Mouse (Mus musculus): Measurements from ENCODE around the gene Kidins220.

Kidins220 gene

DNA sequence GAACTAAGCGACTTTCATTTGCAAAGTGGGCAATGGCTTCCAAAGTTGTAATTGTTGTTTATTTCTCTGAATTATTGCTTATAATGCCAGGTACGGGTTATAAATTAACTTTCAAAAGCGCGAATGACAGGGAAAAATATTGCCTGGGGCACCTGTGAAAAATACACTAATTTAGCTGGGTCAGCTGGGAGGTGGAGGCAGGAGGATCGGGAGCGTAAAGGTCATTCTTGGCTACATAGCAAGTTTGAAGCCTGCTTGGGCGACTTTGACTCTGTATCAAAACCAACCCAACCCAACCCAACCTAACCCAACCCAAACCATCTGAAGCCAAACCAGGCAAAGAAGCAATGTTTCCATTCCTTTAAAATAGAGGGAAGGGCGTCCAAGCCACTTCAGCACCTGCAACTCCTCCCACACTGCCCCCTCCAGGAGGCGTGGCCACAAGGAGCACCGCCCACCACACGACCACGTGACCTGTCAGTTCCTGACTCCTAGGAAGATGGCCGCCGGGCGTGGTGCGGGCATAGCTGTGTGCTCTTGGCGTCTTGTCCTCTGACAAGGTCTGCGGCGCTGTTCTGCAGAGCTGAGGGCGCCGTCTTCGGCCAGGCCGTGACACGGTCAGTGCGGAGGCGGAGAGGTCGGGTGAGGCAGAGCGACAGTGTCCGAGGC lies at the start of gene Kidins220:
Kidins220 (plus strand) TSS at position 480 of the 669 bp plus-strand sequence.
- in situ Hi-C loops (cut with MboI, MseI): loop anchor here (5.0 kb wide), 1 partner anchor 1498 kb away; no protein-coding TSS in a partner anchor

DNA sequence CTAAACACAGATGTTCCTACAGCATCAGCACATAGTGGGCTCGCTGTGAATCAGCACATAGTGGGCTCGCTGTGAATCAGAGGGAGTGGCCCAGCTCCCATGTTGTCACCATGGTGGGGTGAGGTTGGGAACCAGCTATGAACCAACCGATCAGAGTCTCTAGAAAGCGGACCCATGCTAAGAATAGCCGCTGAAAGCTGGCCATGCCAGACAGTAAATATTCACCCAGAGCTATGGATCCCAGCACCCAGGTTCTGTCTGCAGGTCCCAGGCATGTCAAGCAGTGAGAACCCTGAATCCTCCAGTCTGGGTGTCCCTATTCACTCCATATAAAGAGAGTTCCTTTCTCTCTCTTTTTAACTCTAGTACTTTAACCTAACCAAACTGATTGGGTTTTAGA lies 49.4 kb upstream of the Kidins220 start:
- in situ Hi-C loops (cut with MboI, MseI): no loop called here

- in situ Hi-C loops (cut with MboI, MseI): no loop called here
Observed at GRCm38 (mm10) chr12:24925684-24926083, 49.0 kb upstream of the Kidins220 start.

DNA sequence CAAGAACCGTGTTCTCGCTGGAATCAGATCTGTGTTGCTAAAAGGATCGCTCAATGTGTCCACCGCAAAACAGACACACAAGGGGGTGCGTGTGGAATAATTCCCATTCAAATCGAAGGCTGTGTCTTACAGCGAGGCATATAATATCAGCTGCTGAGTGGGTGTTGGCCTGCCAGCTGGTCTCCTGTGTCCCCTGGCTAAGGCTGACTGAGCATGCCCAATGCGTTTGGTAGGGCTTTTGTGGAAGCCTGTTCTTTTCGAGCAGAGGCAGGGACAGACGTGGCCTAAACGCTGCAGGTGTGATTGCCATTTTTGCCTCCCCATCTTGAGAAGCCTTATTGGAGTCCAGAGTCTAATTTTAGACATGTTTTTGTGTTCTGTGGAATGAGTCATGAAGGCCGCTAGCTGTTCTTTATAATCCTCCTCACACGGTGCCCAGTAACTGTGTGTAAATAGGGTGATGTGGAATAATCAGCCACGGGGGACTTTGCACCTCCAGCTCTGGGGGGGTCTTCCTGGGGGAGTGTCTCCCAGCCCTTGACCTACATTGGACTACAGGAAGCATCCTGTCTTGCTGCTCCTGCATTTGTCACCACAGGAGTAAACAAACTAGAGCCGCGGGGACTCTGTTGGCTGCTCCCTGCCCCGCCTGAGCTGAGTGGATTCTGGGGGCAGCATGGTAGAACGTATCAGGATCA lies 46.5 kb upstream of the Kidins220 start:
- in situ Hi-C loops (cut with MboI, MseI): no loop called here

DNA sequence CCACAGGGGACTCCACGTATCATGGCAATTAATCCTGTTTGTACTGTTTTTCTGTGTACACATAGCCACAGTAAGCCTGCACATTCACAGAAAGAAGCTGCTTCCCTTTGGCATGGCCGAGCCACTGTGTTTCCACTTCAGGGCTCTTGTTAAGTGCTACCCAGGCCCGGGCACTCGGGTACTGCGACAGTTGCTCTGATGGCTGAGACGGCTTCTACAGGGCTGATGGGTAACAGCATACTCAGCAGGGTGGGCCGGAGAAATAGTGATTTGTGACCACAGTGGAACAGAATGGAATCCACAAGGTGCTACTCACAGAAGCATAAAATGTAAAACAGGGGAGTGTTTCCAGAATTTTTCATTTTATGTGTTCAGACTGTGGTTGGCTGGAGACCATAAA lies 45.7 kb upstream of the Kidins220 start:
- in situ Hi-C loops (cut with MboI, MseI): no loop called here

DNA sequence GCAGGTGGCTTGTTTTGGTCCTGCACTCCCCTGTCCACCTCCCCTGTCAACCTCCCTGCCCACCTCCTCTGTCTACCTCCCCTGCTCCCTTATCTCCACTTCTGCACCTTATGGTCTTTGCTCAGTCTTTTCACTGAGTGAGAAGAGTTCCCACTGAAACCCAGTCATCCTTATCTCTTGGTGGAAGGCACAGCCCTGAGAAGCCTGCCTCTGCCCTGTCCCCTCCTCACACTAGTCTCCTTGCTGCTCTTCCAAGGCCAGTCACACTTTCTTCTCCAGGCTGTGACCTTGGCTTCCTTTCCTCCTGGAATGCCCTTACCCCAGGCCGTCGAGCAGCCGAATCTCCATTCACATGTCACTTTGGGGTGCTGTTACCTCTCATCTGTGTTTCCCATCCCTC lies 44.0 kb upstream of the Kidins220 start:
- in situ Hi-C loops (cut with MboI, MseI): no loop called here

GRCm38 (mm10) chr12:24932120-24932519 lies 42.6 kb upstream of the Kidins220 start:
- in situ Hi-C loops (cut with MboI, MseI): no loop called here

GRCm38 (mm10) chr12:24933206-24933775 lies 41.4 kb upstream of the Kidins220 start:
- in situ Hi-C loops (cut with MboI, MseI): no loop called here

DNA sequence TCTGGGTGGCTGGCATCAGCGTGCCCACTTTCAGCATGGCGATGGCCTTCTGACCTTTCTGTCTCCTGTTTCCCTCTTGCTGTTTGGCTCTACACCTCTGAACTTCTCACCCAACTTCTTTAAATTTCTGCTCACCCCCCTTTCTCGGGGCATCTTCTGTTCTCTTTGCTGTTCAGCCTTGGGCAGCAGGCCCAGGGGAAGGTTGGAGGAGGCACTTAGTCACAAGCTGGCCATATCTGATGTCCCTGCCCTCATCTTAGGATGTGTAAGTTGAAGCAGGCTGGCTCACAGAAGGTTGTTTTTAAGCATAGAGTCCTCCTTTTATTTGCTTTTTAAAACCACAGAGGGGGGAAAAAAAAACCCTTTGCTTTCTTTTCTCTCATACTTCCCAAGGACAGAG lies 40.7 kb upstream of the Kidins220 start:
- in situ Hi-C loops (cut with MboI, MseI): no loop called here

DNA sequence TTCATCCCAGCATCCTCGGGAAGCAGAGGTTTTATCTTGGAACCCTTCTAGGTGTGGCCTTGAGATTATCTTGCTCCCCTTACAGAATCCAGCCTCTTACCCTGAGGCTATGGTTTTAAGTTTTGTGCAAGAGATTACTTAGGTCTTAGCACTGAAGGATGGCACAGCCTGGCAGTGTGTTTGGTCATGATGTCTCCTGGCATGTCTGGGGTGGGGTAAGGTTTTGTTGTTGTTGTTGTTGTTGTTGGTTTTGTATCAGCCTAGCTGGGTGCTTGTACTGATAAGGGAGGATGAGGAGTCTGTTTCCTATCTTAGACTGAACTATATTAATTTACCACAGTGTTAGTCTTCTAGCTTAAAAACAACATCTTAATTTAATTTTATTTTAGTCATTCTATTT lies 38.4 kb upstream of the Kidins220 start:
- in situ Hi-C loops (cut with MboI, MseI): no loop called here

GRCm38 (mm10) chr12:24939372-24939771 lies 35.4 kb upstream of the Kidins220 start:
- in situ Hi-C loops (cut with MboI, MseI): no loop called here

DNA sequence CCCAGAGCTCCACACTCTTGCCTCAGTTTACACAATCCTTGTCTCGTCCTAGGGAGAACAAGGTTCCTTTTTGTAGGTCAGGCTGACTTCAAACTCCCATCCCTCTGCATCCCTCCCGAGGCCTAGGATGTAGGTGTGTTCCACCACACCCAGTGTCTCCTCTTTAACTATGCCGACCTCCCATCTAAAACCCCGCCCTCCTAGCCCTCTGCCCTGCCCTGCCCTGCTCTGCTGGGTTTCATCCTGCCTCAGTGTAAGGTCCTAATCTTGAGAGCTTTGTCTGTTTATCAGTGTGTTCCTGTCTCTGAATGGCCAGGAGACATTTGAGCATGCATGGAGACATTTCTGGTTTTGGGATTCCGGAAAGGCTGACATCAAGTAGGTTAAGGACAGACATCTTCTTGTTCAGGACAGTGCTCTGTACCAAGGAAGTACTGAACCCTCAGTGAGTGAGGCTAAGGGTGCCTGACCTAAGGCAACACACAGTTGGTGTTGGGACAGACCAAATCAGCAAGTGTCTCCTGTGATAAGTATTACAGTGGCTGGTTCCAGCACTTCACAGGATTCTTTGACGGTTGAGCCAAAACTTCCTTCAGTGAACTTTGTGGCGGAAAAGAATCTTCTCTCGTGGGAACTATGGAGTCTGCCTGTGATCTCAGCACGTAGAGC lies 32.0 kb upstream of the Kidins220 start:
- in situ Hi-C loops (cut with MboI, MseI): no loop called here

DNA sequence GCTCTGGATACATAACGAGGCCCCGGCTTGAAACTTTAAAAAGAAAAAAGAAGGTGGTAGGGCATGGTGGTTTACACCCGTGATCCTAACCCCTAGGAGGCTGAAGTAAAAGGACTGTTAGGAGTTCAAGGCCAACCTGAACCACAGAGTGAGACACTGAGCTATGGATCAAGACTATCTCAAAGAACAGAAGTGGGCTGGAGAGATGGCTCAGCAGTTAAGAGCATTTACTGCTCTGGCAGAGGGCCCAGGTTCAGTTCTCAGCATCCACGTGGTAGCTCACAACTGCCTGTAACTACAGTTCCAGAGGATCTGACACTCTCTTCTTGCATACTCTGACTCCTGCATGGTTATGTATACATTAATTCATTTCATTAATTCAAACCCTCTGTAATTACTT lies 31.3 kb upstream of the Kidins220 start:
- in situ Hi-C loops (cut with MboI, MseI): no loop called here

DNA sequence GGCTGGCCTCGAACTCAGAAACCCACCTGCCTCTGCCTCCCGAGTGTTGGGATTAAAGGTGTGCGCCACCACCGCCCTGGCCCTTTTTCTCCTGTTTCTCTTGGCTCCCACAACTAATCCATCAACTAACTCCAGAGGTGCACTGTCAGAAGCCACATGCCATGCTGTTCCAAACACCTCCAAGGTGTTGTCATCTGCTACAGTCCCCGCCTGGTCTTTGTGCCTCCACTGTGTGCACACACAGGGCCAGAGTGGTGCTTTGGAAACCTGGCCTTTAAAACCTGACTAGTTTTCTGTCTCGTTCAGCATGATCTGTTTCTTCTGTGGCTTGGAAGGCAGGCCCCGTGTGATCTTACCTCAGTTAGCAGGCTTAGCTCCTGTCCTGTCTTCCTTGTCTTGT lies 30.1 kb upstream of the Kidins220 start:
- in situ Hi-C loops (cut with MboI, MseI): no loop called here

DNA sequence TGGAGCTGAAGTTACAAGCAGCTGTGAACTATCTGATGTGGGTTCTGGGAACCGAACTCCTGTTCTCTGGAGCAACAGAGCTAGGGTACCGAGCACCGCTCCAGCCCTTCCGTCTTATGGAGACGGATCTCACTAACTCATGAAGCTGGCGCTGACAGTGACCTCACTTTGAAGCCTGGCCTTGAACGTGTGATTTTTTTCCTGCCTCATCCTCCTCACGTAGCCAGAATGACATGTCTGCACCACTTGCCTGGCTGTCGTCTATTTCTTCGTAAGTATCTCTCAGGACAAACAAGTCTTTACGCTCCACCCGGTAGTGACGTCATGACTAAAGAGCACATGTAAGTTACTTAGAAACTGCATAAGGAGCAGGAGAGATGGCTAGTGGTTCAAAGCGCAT lies 27.7 kb upstream of the Kidins220 start:
- in situ Hi-C loops (cut with MboI, MseI): loop anchor here (5.0 kb wide), 1 partner anchor 230 kb away; no protein-coding TSS in a partner anchor

DNA sequence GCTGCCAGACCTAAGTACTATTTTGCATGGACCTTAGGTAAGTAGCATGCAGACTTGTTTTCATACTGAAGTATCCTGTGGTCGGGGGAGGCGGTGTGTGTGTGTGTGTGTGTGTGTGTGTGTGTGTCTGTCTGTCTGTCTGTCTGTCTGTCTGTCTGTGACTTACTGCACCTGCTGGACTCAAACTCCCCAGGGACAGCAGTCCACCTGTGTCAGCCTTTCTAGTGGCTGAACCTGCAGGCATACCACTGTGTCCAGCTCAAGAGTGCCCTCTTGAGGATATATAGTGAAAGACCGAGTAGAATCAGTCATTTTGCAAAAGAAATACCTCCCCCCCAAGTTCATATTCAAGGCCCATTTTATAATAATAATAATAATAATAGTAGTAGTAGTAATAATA lies 26.4 kb upstream of the Kidins220 start:
- in situ Hi-C loops (cut with MboI, MseI): loop anchor here (5.0 kb wide), 1 partner anchor 231 kb away; no protein-coding TSS in a partner anchor

DNA sequence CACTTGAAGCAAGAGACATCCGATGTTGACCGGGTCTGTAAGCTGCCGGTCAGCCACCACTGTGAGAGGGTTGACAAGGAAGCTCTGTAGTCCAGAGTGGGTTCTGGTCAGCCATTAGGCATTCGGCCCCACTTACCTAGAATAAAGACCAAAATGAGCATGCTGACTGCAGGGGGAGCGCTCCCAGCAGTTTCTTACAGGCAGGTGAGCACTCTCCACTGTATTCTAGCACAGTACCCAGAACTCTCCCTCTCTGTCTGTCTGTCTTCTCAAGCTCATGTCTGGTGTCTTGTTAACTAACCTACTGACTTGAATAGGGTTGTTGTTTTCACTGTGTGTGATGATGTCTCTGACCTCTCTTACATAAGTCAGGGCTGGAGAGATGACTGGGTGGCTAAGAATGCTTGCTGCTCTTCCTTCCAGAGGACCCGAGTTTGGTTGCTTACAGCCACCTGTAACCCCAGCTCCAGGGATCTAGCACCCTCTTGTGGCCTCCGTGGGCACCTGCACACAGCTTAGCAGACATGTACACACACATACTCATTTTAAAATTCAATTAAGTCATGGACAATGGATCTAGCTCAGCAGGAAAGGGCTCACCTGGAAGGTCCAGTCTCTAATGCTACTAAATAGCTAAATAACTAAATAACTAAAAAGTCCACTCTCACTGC lies 24.2 kb upstream of the Kidins220 start:
- in situ Hi-C loops (cut with MboI, MseI): loop anchor here (10.0 kb wide), 1 partner anchor 386 kb away; no protein-coding TSS in a partner anchor

- in situ Hi-C loops (cut with MboI, MseI): loop anchor here (10.0 kb wide), 1 partner anchor 387 kb away; no protein-coding TSS in a partner anchor
Observed at GRCm38 (mm10) chr12:24952147-24952546, 22.6 kb upstream of the Kidins220 start.

DNA sequence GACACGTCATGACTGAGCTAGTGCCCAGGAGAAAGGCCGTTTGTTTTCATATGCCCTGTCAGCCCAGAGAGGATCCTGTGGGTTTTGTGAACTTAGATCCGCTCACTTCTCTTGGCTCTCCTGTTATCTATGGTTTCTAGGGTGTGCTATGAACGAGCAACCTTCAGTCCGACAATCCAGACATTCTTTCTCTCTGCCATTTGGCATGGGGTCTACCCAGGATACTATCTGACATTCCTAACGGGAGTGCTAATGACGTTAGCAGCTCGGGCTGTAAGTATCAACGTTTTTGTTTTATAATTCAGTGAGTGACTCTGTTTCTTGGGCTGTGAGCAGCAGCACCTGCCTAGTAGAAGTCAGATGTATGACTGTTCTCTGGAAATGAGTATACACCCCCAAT lies 19.6 kb upstream of the Kidins220 start:
- in situ Hi-C loops (cut with MboI, MseI): loop anchor here (10.0 kb wide), 1 partner anchor 390 kb away; no protein-coding TSS in a partner anchor

GRCm38 (mm10) chr12:24958526-24958925 lies 16.2 kb upstream of the Kidins220 start:
- in situ Hi-C loops (cut with MboI, MseI): loop anchor here (10.0 kb wide), 1 partner anchor 394 kb away; no protein-coding TSS in a partner anchor

DNA sequence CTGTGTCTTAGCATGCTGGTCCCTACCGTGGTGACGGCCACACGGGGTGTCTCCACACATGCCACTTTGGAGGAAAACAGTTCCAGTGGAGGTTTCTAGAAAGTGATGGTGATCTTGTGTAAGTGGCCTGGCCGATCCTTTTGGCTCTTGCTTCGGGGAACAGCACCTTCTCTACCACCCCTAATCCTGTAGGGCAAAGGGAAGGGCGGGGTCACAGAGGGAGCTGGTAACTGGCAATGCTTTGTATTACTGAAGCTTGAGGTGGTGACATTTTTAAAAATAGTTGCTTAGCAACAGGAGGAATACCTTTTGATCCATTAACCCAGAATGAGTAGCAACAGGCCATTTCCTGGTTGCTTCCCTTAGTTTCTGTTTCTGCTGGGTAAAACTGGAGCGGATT lies 12.9 kb upstream of the Kidins220 start:
- in situ Hi-C loops (cut with MboI, MseI): no loop called here
